Mouse (Mus musculus) small intestine, adult 2 months (tissue): ENCODE measurements around the gene Daxx. TPM values are rescaled to one million over a fixed set of nuclear protein-coding genes. Genes with fewer than 3 reads are reported as not detected.

Source experiments
- H3K27ac ChIP-seq: fragments of 200-500 bp; 2 replicates; pipeline ENCODE4 v1.5.1; 2012; ENCODE audit warnings: low read depth, low read length, control low read depth, inconsistent platforms; ENCODE audit not compliant: insufficient read depth
- H3K27me3 ChIP-seq: fragments of 200-500 bp; 2 replicates; pipeline ENCODE4 v1.6.1; 2012; ENCODE audit warnings: mild to moderate bottlenecking, moderate library complexity, low read length, inconsistent platforms; ENCODE audit not compliant: control insufficient read depth, insufficient read depth
- H3K36me3 ChIP-seq: fragments of 200-500 bp; 2 replicates; pipeline ENCODE4 v1.6.1; 2012; ENCODE audit warnings: mild to moderate bottlenecking, low read length, control low read depth, inconsistent platforms; ENCODE audit not compliant: control insufficient read depth, insufficient read depth
- H3K4me1 ChIP-seq: fragments of 200-500 bp; 2 replicates; pipeline ENCODE4 v1.6.1; 2012; ENCODE audit warnings: low read length, inconsistent platforms, mixed read lengths; ENCODE audit not compliant: control insufficient read depth, insufficient read depth, insufficient read length
- H3K4me3 ChIP-seq: fragments of 200-500 bp; 2 replicates; pipeline ENCODE4 v1.5.1; 2012; ENCODE audit warnings: low read depth, mild to moderate bottlenecking, control low read depth, inconsistent platforms, low read length, moderate library complexity
- CTCF ChIP-seq: fragments of 200-500 bp; IDR thresholded peaks from 2 replicates; pipeline ENCODE4 v1.5.1; 2012; ENCODE audit warnings: low read depth, mild to moderate bottlenecking, control low read depth, inconsistent platforms, low read length, moderate library complexity, mixed read lengths; ENCODE audit not compliant: insufficient replicate concordance, insufficient read length; ENCODE audit errors: extremely low read depth
- POLR2A ChIP-seq: fragments of 200-500 bp; IDR thresholded peaks from 2 replicates; pipeline ENCODE4 v1.6.1; 2012; ENCODE audit warnings: low read depth, mild to moderate bottlenecking, control low read depth, inconsistent platforms, low read length, moderate library complexity
- WGBS: fragments of 180-500 bp; shearing (Covaris S2); methylation state at CpG from one replicate; pipeline ENCODE4 v1.1.7; 2018; 5-methylcytosine and 5-hydroxymethylcytosine counted together
- polyA plus RNA-seq: library from polyadenylated mRNA; depleted of rRNA; stranded (reverse); fragments of >200 nt; gene quantifications from 2 replicates; pipeline ENCODE4 v1.2.3, GENCODE M21; 2012; rRNA removed

Gene Daxx
- polyA plus RNA-seq, 1 experiment, result 48.6 TPM

DNA sequence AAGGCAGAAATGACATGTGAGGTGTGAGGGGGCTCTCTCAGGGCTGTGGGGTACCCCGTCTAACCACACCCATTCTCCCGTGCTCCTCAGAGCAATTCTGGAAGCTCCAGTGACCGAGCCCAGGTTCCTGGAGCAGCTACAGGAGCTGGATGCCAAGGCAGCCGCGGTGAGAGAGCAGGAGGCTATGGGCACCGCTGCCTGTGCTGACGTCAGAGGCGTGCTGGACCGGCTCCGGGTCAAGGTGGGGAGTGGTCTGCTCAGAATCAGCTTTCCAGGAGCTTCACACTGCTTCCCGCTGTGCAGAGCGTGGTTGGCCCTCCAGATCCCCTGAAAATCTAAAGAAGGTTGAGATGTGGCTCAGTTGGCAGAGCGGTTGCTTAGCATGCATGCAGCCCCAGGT, 49.9 kb downstream of the Daxx start:
- 96% methylated on average over 13 of the region's 13 CpGs for WGBS
- no peak for TF ChIP-seq CTCF
- no peak for TF ChIP-seq POLR2A
- H3K27me3 ChIP-seq, result no peaks in the 10 kb centered on the region
- peaks cover 4% of the 10 kb centered on the region; the same call in 1 of the 2 replicates for H3K4me1 ChIP-seq
- H3K4me3 ChIP-seq, result no peak overlapping the region
- H3K36me3 ChIP-seq, result peaks cover 42% of the 10 kb centered on the region
- H3K27ac ChIP-seq, result no peak overlapping the region

DNA sequence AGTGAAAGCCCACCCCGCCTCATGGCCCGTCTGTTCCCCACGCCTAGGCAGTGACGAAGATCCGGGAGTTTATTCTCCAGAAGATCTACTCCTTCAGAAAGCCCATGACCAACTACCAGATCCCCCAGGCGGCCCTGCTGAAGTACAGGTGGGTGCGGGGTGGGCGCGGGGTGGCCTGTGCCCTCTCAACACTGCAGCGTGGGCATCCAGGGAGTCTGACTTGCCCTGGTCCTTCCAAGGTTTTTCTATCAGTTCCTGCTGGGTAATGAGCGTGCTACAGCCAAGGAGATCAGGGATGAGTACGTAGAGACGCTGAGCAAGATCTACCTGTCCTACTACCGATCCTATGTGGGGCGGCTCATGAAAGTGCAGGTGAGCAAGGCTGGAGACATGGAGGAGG, 50.7 kb downstream of the Daxx start:
- Histone ChIP-seq H3K4me1 (no peaks in the 10 kb centered on the region), H3K4me3 (no peak overlapping the region), H3K27ac (no peak overlapping the region), H3K27me3 (no peaks in the 10 kb centered on the region), H3K36me3 (peaks cover 44% of the 10 kb centered on the region)
- TF ChIP-seq POLR2A (no peak), CTCF (no peak)
- WGBS, result 93% methylated on average over 15 of the region's 15 CpGs

DNA sequence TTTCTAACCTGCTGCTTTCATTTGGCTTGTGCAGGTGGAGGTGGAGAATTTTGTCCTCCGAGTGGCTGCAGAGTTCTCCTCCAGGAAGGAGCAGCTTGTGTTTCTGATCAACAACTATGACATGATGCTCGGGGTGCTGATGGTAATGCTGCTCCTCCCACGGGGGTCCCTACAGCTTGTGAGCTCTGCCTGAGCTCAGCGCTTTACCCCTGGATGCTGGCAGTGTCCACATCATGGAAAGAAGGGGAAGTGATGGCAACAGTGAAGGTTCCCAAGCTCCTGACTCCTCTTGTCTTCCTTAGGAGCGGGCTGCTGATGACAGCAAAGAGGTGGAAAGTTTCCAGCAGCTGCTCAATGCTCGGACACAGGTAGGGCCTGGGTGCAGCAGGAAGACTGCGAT, 53.7 kb downstream of the Daxx start:
- TF ChIP-seq CTCF (no peak), POLR2A (no peak)
- H3K27me3 ChIP-seq, result no peaks in the 10 kb centered on the region
- no peaks in the 10 kb centered on the region for H3K4me1 ChIP-seq
- 93% methylated on average over 7 of the region's 7 CpGs for WGBS
- no peak overlapping the region for H3K4me3 ChIP-seq
- no peak overlapping the region for H3K27ac ChIP-seq
- peaks cover 51% of the 10 kb centered on the region for H3K36me3 ChIP-seq

Other genes starting within 250 kb of the Daxx start
- 54.5 and 91.7 TPM in 2 replicates for gene Hnrnpm, start 222.6 kb upstream of the Daxx start, polyA plus RNA-seq
- gene March2, start 190.7 kb upstream of the Daxx start, polyA plus RNA-seq, result 43.7 and 60.9 TPM in 2 replicates
- 171 and 431 TPM in 2 replicates for gene Rab11b, start 148.9 kb upstream of the Daxx start, polyA plus RNA-seq
- gene Angptl4, start 127.6 kb upstream of the Daxx start, polyA plus RNA-seq, result 14.7 and 57.3 TPM in 2 replicates
- gene Kank3, start 98.9 kb upstream of the Daxx start, polyA plus RNA-seq, result 20.6 and 21.1 TPM in 2 replicates
- 296 and 444 TPM in 2 replicates for gene Rps28, start 84.9 kb upstream of the Daxx start, polyA plus RNA-seq
- gene Ndufa7, start 84.8 kb upstream of the Daxx start, polyA plus RNA-seq, result 337 and 417 TPM in 2 replicates
- gene Cd320, start 66.3 kb upstream of the Daxx start, polyA plus RNA-seq, result 14.9 and 22.1 TPM in 2 replicates
- not detected in 2 replicates for gene Gm7029, start 35.6 kb upstream of the Daxx start, polyA plus RNA-seq
- gene Kifc1, start 18.8 kb upstream of the Daxx start, polyA plus RNA-seq, result 3.9 and 7.5 TPM in 2 replicates
- gene Platr17, start 4.3 kb upstream of the Daxx start, polyA plus RNA-seq, result not detected in 2 replicates
- 151 and 367 TPM in 2 replicates for gene Tapbp, start 6.5 kb downstream of the Daxx start, polyA plus RNA-seq
- 64.1 and 134 TPM in 2 replicates for gene Zbtb22, start 6.5 kb downstream of the Daxx start, polyA plus RNA-seq
- 45.3 and 60.7 TPM in 2 replicates for gene Rgl2, start 20.1 kb downstream of the Daxx start, polyA plus RNA-seq
- gene Pfdn6, start 30.9 kb downstream of the Daxx start, polyA plus RNA-seq, result 9.3 and 19.4 TPM in 2 replicates
- gene Wdr46, start 31.2 kb downstream of the Daxx start, polyA plus RNA-seq, result 10.0 and 12.4 TPM in 2 replicates
- 14.8 and 24.6 TPM in 2 replicates for gene B3galt4, start 42.1 kb downstream of the Daxx start, polyA plus RNA-seq
- 28.4 and 52.3 TPM in 2 replicates for gene Vps52, start 46.4 kb downstream of the Daxx start, polyA plus RNA-seq
- 509 and 766 TPM in 2 replicates for gene Rps18, start 46.6 kb downstream of the Daxx start, polyA plus RNA-seq
- 2,533 and 6,705 TPM in 2 replicates for gene H2-K1, start 90.9 kb downstream of the Daxx start, polyA plus RNA-seq
- 15.5 and 29.9 TPM in 2 replicates for gene Ring1, start 115.3 kb downstream of the Daxx start, polyA plus RNA-seq
- gene H2-Ke6, start 118.6 kb downstream of the Daxx start, polyA plus RNA-seq, result 52.4 and 75.8 TPM in 2 replicates
- gene Slc39a7, start 122.3 kb downstream of the Daxx start, polyA plus RNA-seq, result 81.5 and 119 TPM in 2 replicates
- 26.3 and 64.2 TPM in 2 replicates for gene Rxrb, start 122.4 kb downstream of the Daxx start, polyA plus RNA-seq
- 0.90 and 2.4 TPM in 2 replicates for gene Col11a2, start 130.0 kb downstream of the Daxx start, polyA plus RNA-seq
- 7.2 and 16.6 TPM in 2 replicates for gene H2-Oa, start 182.9 kb downstream of the Daxx start, polyA plus RNA-seq
- gene H2-DMa, start 210.1 kb downstream of the Daxx start, polyA plus RNA-seq, result 35.4 and 169 TPM in 2 replicates
- 41.2 and 73.1 TPM in 2 replicates for gene Brd2, start 213.2 kb downstream of the Daxx start, polyA plus RNA-seq
- gene H2-DMb2, start 233.9 kb downstream of the Daxx start, polyA plus RNA-seq, result 12.7 and 25.4 TPM in 2 replicates
- 39.0 and 281 TPM in 2 replicates for gene H2-DMb1, start 243.7 kb downstream of the Daxx start, polyA plus RNA-seq